Mouse (Mus musculus) ES-Bruce4 (cell line): Measurements from ENCODE around the gene Tenm4. TPM values are rescaled to one million over a fixed set of nuclear protein-coding genes. Genes with fewer than 3 reads are reported as not detected.

Experiments used
- H3K27ac ChIP-seq: 2 replicates; pipeline ENCODE4 v1.5.1; 2012; ENCODE audit warnings: low read length, inconsistent platforms; ENCODE audit not compliant: insufficient read depth
- H3K27me3 ChIP-seq: 2 replicates; pipeline ENCODE4 v1.6.1; 2012; ENCODE audit warnings: mild to moderate bottlenecking, low read length, inconsistent platforms; ENCODE audit not compliant: control insufficient read depth, poor library complexity, insufficient read depth, severe bottlenecking
- H3K36me3 ChIP-seq: 2 replicates; pipeline ENCODE4 v1.6.1; 2012; ENCODE audit warnings: inconsistent platforms, mild to moderate bottlenecking, low read length, moderate library complexity; ENCODE audit not compliant: control insufficient read depth, poor library complexity, insufficient read depth, severe bottlenecking
- H3K4me1 ChIP-seq: one replicate; pipeline ENCODE4 v1.8.1; 2011; ENCODE audit warnings: low read length; ENCODE audit not compliant: control insufficient read depth, insufficient read depth
- H3K4me3 ChIP-seq: 2 replicates; pipeline ENCODE4 v1.5.1; 2011; ENCODE audit warnings: low read depth, mild to moderate bottlenecking, low read length
- H3K9ac ChIP-seq: 2 replicates; pipeline ENCODE4 v1.6.1; 2012; ENCODE audit warnings: low read depth, mild to moderate bottlenecking, inconsistent platforms; ENCODE audit not compliant: poor library complexity, severe bottlenecking
- H3K9me3 ChIP-seq: replicated peaks from 2 replicates; pipeline ENCODE4 v1.6.1; 2012; ENCODE audit warnings: mild to moderate bottlenecking, low read length, inconsistent platforms; ENCODE audit not compliant: control insufficient read depth, poor library complexity, insufficient read depth, severe bottlenecking
- CTCF ChIP-seq: IDR thresholded peaks from one replicate; pipeline ENCODE4 v1.8.1; 2011; ENCODE audit warnings: low read depth, low read length
- EP300 ChIP-seq: IDR thresholded peaks from 2 replicates; pipeline ENCODE4 v1.6.1; 2011; ENCODE audit warnings: low read depth, low read length; ENCODE audit not compliant: insufficient read depth
- POLR2A ChIP-seq: IDR thresholded peaks from one replicate; pipeline ENCODE4 v1.8.1; 2011; ENCODE audit warnings: low read length; ENCODE audit not compliant: insufficient read depth
- polyA plus RNA-seq: library from polyadenylated mRNA; stranded (reverse); fragments of >200 nt; gene quantifications from 2 replicates; pipeline ENCODE4 v1.2.4, GENCODE M21; 2011; ENCODE audit warnings: low read depth; ENCODE audit not compliant: missing spikeins, insufficient read depth, insufficient read length

Tenm4 gene
- polyA plus RNA-seq, 1 experiment, result 4.8 TPM

- peaks cover 18% of the 10 kb centered on the region for H3K9me3 ChIP-seq
Measured at GRCm38 (mm10) chr7:96270684-96271083, 99.6 kb downstream of the Tenm4 start.

GRCm38 (mm10) chr7:96272068-96272467, 101.0 kb downstream of the Tenm4 start:
- H3K4me1 ChIP-seq, result peaks cover 2% of the 10 kb centered on the region
- TF ChIP-seq EP300 (no peak), CTCF (no peak), POLR2A (no peak)
- H3K27me3 ChIP-seq, result no peaks in the 10 kb centered on the region
- peaks cover 19% of the 10 kb centered on the region for H3K9me3 ChIP-seq
- H3K4me3 ChIP-seq, result no peak overlapping the region
- no peak overlapping the region for H3K27ac ChIP-seq
- H3K9ac ChIP-seq, result no peak overlapping the region
- H3K36me3 ChIP-seq, result no peaks in the 10 kb centered on the region

More at GRCm38 (mm10) chr7:96270684-96271083, 99.6 kb downstream of the Tenm4 start:
- Histone ChIP-seq H3K27me3 (no peaks in the 10 kb centered on the region), H3K4me3 (no peak overlapping the region), H3K27ac (no peak overlapping the region), H3K36me3 (no peaks in the 10 kb centered on the region), H3K4me1 (peaks cover 2% of the 10 kb centered on the region), H3K9ac (no peak overlapping the region)
- TF ChIP-seq EP300, result no peak
- no peak for TF ChIP-seq POLR2A
- TF ChIP-seq CTCF, result no peak

- Histone ChIP-seq H3K4me1 (peaks cover 5% of the 10 kb centered on the region), H3K27ac (no peak overlapping the region), H3K27me3 (no peaks in the 10 kb centered on the region), H3K9me3 (peaks cover 19% of the 10 kb centered on the region), H3K9ac (no peak overlapping the region), H3K36me3 (no peaks in the 10 kb centered on the region), H3K4me3 (no peak overlapping the region)
- TF ChIP-seq EP300 (no peak), CTCF (no peak), POLR2A (no peak)
Measured at GRCm38 (mm10) chr7:96274486-96274885, 103.4 kb downstream of the Tenm4 start.

GRCm38 (mm10) chr7:96277550-96277949, 106.5 kb downstream of the Tenm4 start:
- H3K9me3 ChIP-seq, result peaks cover 19% of the 10 kb centered on the region
- H3K27ac ChIP-seq, result no peak overlapping the region
- TF ChIP-seq EP300 (no peak), POLR2A (no peak), CTCF (no peak)

GRCm38 (mm10) chr7:96278378-96278777, 107.3 kb downstream of the Tenm4 start:
- Histone ChIP-seq H3K9me3 (peaks cover 18% of the 10 kb centered on the region), H3K27me3 (no peaks in the 10 kb centered on the region), H3K9ac (no peak overlapping the region), H3K4me1 (peaks cover 2% of the 10 kb centered on the region), H3K36me3 (no peaks in the 10 kb centered on the region), H3K4me3 (no peak overlapping the region), H3K27ac (no peak overlapping the region)
- TF ChIP-seq CTCF (no peak), POLR2A (no peak), EP300 (no peak)

More at GRCm38 (mm10) chr7:96277550-96277949, 106.5 kb downstream of the Tenm4 start:
- Histone ChIP-seq H3K4me1 (peaks cover 2% of the 10 kb centered on the region), H3K27me3 (no peaks in the 10 kb centered on the region), H3K36me3 (no peaks in the 10 kb centered on the region), H3K4me3 (no peak overlapping the region), H3K9ac (no peak overlapping the region)

GRCm38 (mm10) chr7:96280795-96281194, 109.7 kb downstream of the Tenm4 start:
- Histone ChIP-seq H3K9ac (no peak overlapping the region), H3K9me3 (no peaks in the 10 kb centered on the region), H3K27ac (no peak overlapping the region), H3K36me3 (no peaks in the 10 kb centered on the region), H3K4me3 (no peak overlapping the region), H3K27me3 (no peaks in the 10 kb centered on the region), H3K4me1 (peaks cover 2% of the 10 kb centered on the region)
- TF ChIP-seq POLR2A (no peak), CTCF (no peak), EP300 (no peak)

- TF ChIP-seq POLR2A (no peak), EP300 (no peak), CTCF (no peak)
Measured at GRCm38 (mm10) chr7:96290576-96290975, 119.5 kb downstream of the Tenm4 start.

More at GRCm38 (mm10) chr7:96290576-96290975, 119.5 kb downstream of the Tenm4 start:
- Histone ChIP-seq H3K9ac (no peak overlapping the region), H3K4me1 (no peaks in the 10 kb centered on the region), H3K9me3 (no peaks in the 10 kb centered on the region), H3K36me3 (no peaks in the 10 kb centered on the region), H3K27me3 (no peaks in the 10 kb centered on the region), H3K4me3 (no peak overlapping the region), H3K27ac (no peak overlapping the region)
